Comparison of ENCODE assay signal across 7 mouse cellular contexts in the genomic region with DNA sequence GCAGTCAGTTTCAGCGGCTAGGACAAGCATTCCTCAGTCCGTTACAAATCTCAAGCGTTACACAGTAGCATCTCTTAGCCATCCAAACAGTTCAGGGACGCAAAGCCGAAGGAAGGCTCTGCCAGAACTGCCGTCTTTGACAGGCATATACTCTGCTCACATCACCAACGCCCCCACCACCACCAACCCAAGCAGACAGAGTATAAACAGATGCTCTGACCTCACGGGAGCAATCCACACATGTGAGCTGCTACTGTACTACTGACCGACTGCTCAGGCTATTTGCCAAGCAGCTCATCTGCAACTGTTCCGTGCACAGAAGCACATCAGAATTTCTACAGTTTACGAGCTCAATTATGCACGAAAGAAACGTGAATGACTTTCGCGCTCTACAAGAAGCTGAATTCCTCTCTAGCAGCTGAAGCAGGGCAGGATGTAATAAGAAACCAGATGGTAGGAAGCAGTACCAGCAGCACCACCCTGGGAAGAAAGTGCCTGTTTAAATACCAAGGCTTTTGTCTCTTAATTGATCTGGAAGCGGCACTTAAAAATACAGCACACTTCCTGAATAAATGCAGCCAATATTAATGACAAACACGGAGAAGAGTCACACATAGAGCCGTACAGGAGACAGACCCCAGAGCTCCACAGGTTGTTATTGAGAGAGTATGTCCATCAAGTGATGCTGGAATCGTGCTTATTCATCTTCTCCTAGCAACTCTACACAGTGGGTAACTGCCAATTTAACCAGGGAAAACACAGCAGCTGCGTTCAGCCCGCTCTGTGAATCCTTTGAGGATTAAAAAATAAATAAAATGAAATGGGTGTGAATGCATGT. TPM values are rescaled to one million over a fixed set of nuclear protein-coding genes. Genes with fewer than 3 reads are reported as not detected.
DNase-seq lines count a peak whose midpoint lies in the region; ATAC-seq and TF ChIP-seq lines count a peak whose summit lies in the region.

A gene (minus strand): TSS at position 598 of the 838 bp plus-strand sequence.

- peak within 1 kb of the TSS; percentile 74 for H3K27ac ChIP-seq in forebrain, postnatal 0 days (ENCODE audit: low read depth, low read length)
- H3K27ac ChIP-seq in kidney, embryonic 16.5 days (ENCODE audit: low read length): no peak within 1 kb of the TSS
- H3K27ac ChIP-seq in limb, embryonic 14.5 days (replicated peaks; ENCODE audit: low read depth, low read length): no peak within 1 kb of the TSS

- WGBS in forebrain, postnatal 0 days: 4% methylated on average over 21 of the region's 21 CpGs
- WGBS in kidney, embryonic 16.5 days: 11% methylated on average over 21 of the region's 21 CpGs
- WGBS in limb, embryonic 14.5 days: 9% methylated on average over 21 of the region's 21 CpGs

- H3K9me3 ChIP-seq in forebrain, postnatal 0 days (ENCODE audit: low read length): no peaks in the 10 kb centered on the region
- H3K9me3 ChIP-seq in kidney, embryonic 16.5 days (ENCODE audit: low read length): no peaks in the 10 kb centered on the region
- H3K9me3 ChIP-seq in limb, embryonic 14.5 days (ENCODE audit: control insufficient read depth, low read length): no peaks in the 10 kb centered on the region

- no peak for TF ChIP-seq POLR2A in limb, embryonic 14.5 days (IDR thresholded peaks at IDR 0.05; ENCODE audit: borderline replicate concordance, extremely low read depth, insufficient read depth, insufficient read length)

- H3K9ac ChIP-seq in forebrain, postnatal 0 days: peak within 1 kb of the TSS; percentile 53
- no peak within 1 kb of the TSS for H3K9ac ChIP-seq in kidney, embryonic 16.5 days (replicated peaks; ENCODE audit: low read length)
- no peak within 1 kb of the TSS for H3K9ac ChIP-seq in limb, embryonic 14.5 days (ENCODE audit: low read depth, low read length, severe bottlenecking)

- H3K4me1 ChIP-seq in forebrain, postnatal 0 days (ENCODE audit: insufficient read depth): no peaks in the 10 kb centered on the region
- H3K4me1 ChIP-seq in kidney, embryonic 16.5 days (ENCODE audit: insufficient read depth, low read length): peaks cover 3% of the 10 kb centered on the region; the same call in 1 of the 2 replicates
- peaks cover 9% of the 10 kb centered on the region for H3K4me1 ChIP-seq in limb, embryonic 14.5 days (ENCODE audit: control insufficient read depth, insufficient read depth, low read length)

- H3K4me2 ChIP-seq in forebrain, postnatal 0 days (ENCODE audit: low read depth): peak within 1 kb of the TSS; percentile 69
- H3K4me2 ChIP-seq in kidney, embryonic 16.5 days (replicated peaks; ENCODE audit: low read depth, low read length): peak within 1 kb of the TSS; percentile 50
- H3K4me2 ChIP-seq in limb, embryonic 14.5 days (replicated peaks; ENCODE audit: low read depth, low read length, severe bottlenecking): peak within 1 kb of the TSS; percentile 53

- TF ChIP-seq CTCF in forebrain, postnatal 0 days (IDR thresholded peaks at IDR 0.05; ENCODE audit: low read depth): no peak

- H3K27me3 ChIP-seq in forebrain, postnatal 0 days (ENCODE audit: insufficient read depth, low read length): no peaks in the 10 kb centered on the region
- H3K27me3 ChIP-seq in kidney, embryonic 16.5 days (ENCODE audit: insufficient read depth, low read length): no peaks in the 10 kb centered on the region
- no peaks in the 10 kb centered on the region for H3K27me3 ChIP-seq in limb, embryonic 14.5 days (ENCODE audit: control insufficient read depth, insufficient read depth, low read length)

- H3K36me3 ChIP-seq in forebrain, postnatal 0 days (ENCODE audit: insufficient read depth): no peaks in the 10 kb centered on the region
- H3K36me3 ChIP-seq in kidney, embryonic 16.5 days (ENCODE audit: insufficient read depth, low read length): no peaks in the 10 kb centered on the region
- no peaks in the 10 kb centered on the region for H3K36me3 ChIP-seq in limb, embryonic 14.5 days (ENCODE audit: control insufficient read depth, insufficient read depth, low read length)

- H3K4me3 ChIP-seq in forebrain, postnatal 0 days (ENCODE audit: low read depth, low read length): peak within 1 kb of the TSS; percentile 47
- H3K4me3 ChIP-seq in kidney, embryonic 16.5 days (ENCODE audit: low read length): peak within 1 kb of the TSS; percentile 40
- H3K4me3 ChIP-seq in limb, embryonic 14.5 days (replicated peaks; ENCODE audit: low read length): peak within 1 kb of the TSS; percentile 31

- DNase-seq in R1 (ENCODE audit: low read depth, low spot score): peak; percentile 21
- DNase-seq in adrenal gland, postnatal 14 days: no peak
- DNase-seq in forebrain, postnatal 0 days: peak; percentile 79
- peak; percentile 53 for DNase-seq in limb, embryonic 14.5 days (ENCODE audit: low spot score)
- DNase-seq in right cerebral cortex, postnatal 10 days (ENCODE audit: low spot score in 2 of 2): peak; percentile 57 to 70
- no peak for DNase-seq in urinary bladder, postnatal 4 days (ENCODE audit: low spot score in 2 of 2)

- ATAC-seq in forebrain, postnatal 0 days: peak; percentile 91
- peak; percentile 86 for ATAC-seq in kidney, embryonic 16.5 days (ENCODE audit: low FRiP score, low TSS enrichment)
- ATAC-seq in limb, embryonic 14.5 days (ENCODE audit: low FRiP score, low read depth): peak; percentile 85

RNA-seq across cellular contexts. Expression of the gene that starts here (rescaled TPM):
- 14.6 and 20.6 TPM in 2 replicates for total RNA-seq in adrenal gland, postnatal 14 days (2021)
- total RNA-seq in forebrain, postnatal 0 days (2014; rRNA removed): 42.3 and 48.9 TPM in 2 replicates
- 24.3 and 45.8 TPM in 2 replicates for polyA plus RNA-seq in forebrain, postnatal 0 days (2015; fragmentation: Nextera tagmentation; extraction: Ambion mirVana)
- polyA plus RNA-seq in kidney, embryonic 16.5 days (2015; fragmentation: Nextera tagmentation; extraction: Ambion mirVana): 16.4 and 17.8 TPM in 2 replicates
- 3.0 TPM in 2 replicates for polyA plus RNA-seq in limb, embryonic 14.5 days (2012; rRNA removed)
- 5.6 TPM in 2 replicates for polyA plus RNA-seq in limb, embryonic 14.5 days (2014; fragmentation: Nextera tagmentation; extraction: Ambion mirVana)

Comparison
In these comparisons a context has a peak if more than half of its experiments do, and no peak if none do; other contexts are left out.
1. DNase-seq: peak in R1 (single experiment), forebrain, postnatal 0 days (single experiment), limb, embryonic 14.5 days (single experiment) and right cerebral cortex, postnatal 10 days (2 of 2); none in adrenal gland, postnatal 14 days (single experiment) and urinary bladder, postnatal 4 days (0 of 2).
2. Peak in every context shown above with its lines, with median percentiles within 50 percentile points of each other: ATAC-seq, H3K4me2 ChIP-seq and H3K4me3 ChIP-seq.